Mouse (Mus musculus) testis, adult 2 months (tissue): ENCODE measurements around the gene Qprt.

Experiments
- CTCF ChIP-seq: fragments of 200-500 bp; IDR thresholded peaks from 2 replicates; pipeline ENCODE4 v1.5.1; 2012; ENCODE audit warnings: low read depth, mild to moderate bottlenecking, inconsistent platforms, low read length, moderate library complexity; ENCODE audit not compliant: control insufficient read depth, insufficient read depth, insufficient replicate concordance
- POLR2A ChIP-seq: fragments of 200-500 bp; IDR thresholded peaks from 2 replicates; pipeline ENCODE4 v1.6.1; 2012; ENCODE audit warnings: low read depth, mild to moderate bottlenecking, inconsistent platforms, low read length, moderate library complexity; ENCODE audit not compliant: control insufficient read depth

- TF ChIP-seq CTCF = no peak
- TF ChIP-seq POLR2A = no peak
Observed at GRCm38 (mm10) chr7:127093914-127094313, 28.1 kb downstream of the Qprt start.
